Mouse (Mus musculus): ENCODE results near the gene Slc35b2.

Gene Slc35b2

GRCm38 (mm10) chr17:45564531-45565084, 934 bp downstream of the Slc35b2 start:
- DNase-seq (ENCODE audit: low read depth) = peak; percentile 64

GRCm38 (mm10) chr17:45565103-45565502, 1.4 kb downstream of the Slc35b2 start:
- peak; percentile 39 for DNase-seq (ENCODE audit: low read depth)

GRCm38 (mm10) chr17:45566031-45566359, 2.3 kb downstream of the Slc35b2 start:
- DNase-seq (ENCODE audit: low read depth) = no peak

GRCm38 (mm10) chr17:45566360-45567161, 2.9 kb downstream of the Slc35b2 start:
- peak; percentile 45 for DNase-seq (ENCODE audit: low read depth)

GRCm38 (mm10) chr17:45567162-45567601, 3.5 kb downstream of the Slc35b2 start:
- DNase-seq (ENCODE audit: low read depth) = no peak

GRCm38 (mm10) chr17:45568990-45569389, 5.3 kb downstream of the Slc35b2 start:
- peak; percentile 23 for DNase-seq (ENCODE audit: low read depth)

GRCm38 (mm10) chr17:45569999-45570398, 6.3 kb downstream of the Slc35b2 start:
- peak; percentile 49 for DNase-seq (ENCODE audit: low read depth)

GRCm38 (mm10) chr17:45572103-45573086, 8.7 kb downstream of the Slc35b2 start:
- peak; percentile 86 for DNase-seq (ENCODE audit: low read depth)

- DNase-seq (ENCODE audit: low read depth) = peak; percentile 99
These were observed 9.6 kb downstream of the Slc35b2 start, which contains the start of gene Hsp90ab1 for GRCm38 (mm10) chr17:45573087-45573779. Gene Hsp90ab1, minus strand, starts transcription at chr17:45573271.

- peak; percentile 96 for DNase-seq (ENCODE audit: low read depth)
These were observed 10.1 kb downstream of the Slc35b2 start for GRCm38 (mm10) chr17:45573780-45574123.

GRCm38 (mm10) chr17:45574129-45574761, 10.6 kb downstream of the Slc35b2 start:
- DNase-seq (ENCODE audit: low read depth) = peak; percentile 84

GRCm38 (mm10) chr17:45575123-45575897, 11.6 kb downstream of the Slc35b2 start:
- peak; percentile 22 for DNase-seq (ENCODE audit: low read depth)

- DNase-seq (ENCODE audit: low read depth) = no peak
These were observed 14.6 kb downstream of the Slc35b2 start for GRCm38 (mm10) chr17:45578242-45578641.

- peak; percentile 78 for DNase-seq (ENCODE audit: low read depth)
These were observed 15.2 kb downstream of the Slc35b2 start for GRCm38 (mm10) chr17:45578843-45579242.

- DNase-seq (ENCODE audit: low read depth) = no peak
These were observed 15.9 kb downstream of the Slc35b2 start for GRCm38 (mm10) chr17:45579554-45579953.

- no peak for DNase-seq (ENCODE audit: low read depth)
These were observed 17.3 kb downstream of the Slc35b2 start for GRCm38 (mm10) chr17:45580958-45581477.

GRCm38 (mm10) chr17:45581567-45581983, 17.9 kb downstream of the Slc35b2 start:
- peak; percentile 92 for DNase-seq (ENCODE audit: low read depth)

GRCm38 (mm10) chr17:45582188-45582587, 18.5 kb downstream of the Slc35b2 start:
- DNase-seq (ENCODE audit: low read depth) = peak; percentile 32

GRCm38 (mm10) chr17:45582715-45583355, 19.2 kb downstream of the Slc35b2 start:
- peak; percentile 80 for DNase-seq (ENCODE audit: low read depth)

Data from induced T-regulatory cell, adult 2 months (primary cell).